Mouse (Mus musculus) olfactory bulb, adult 2 months (tissue): ENCODE data around the gene Hspb8.

Experiments used
- CTCF ChIP-seq: fragments of 200-500 bp; IDR thresholded peaks from 2 replicates; pipeline ENCODE4 v1.5.1; 2012; ENCODE audit warnings: low read depth, mild to moderate bottlenecking, low read length, moderate library complexity; ENCODE audit not compliant: insufficient read depth
- POLR2A ChIP-seq: fragments of 200-500 bp; IDR thresholded peaks from 2 replicates; pipeline ENCODE4 v1.6.1; 2012; ENCODE audit warnings: mild to moderate bottlenecking, low read depth, low read length, moderate library complexity; ENCODE audit not compliant: insufficient read depth

- no peak for TF ChIP-seq POLR2A
- no peak for TF ChIP-seq CTCF
Measured at GRCm38 (mm10) chr5:116422699-116423201, at the start of gene Hspb8.
